Mouse (Mus musculus): ENCODE measurements around the gene Rad1. TPM values are rescaled to one million over a fixed set of nuclear protein-coding genes. Genes with fewer than 3 reads are reported as not detected.

Rad1 gene
- 4.4 and 5.3 TPM in 2 replicates for total RNA-seq (2023)

DNA sequence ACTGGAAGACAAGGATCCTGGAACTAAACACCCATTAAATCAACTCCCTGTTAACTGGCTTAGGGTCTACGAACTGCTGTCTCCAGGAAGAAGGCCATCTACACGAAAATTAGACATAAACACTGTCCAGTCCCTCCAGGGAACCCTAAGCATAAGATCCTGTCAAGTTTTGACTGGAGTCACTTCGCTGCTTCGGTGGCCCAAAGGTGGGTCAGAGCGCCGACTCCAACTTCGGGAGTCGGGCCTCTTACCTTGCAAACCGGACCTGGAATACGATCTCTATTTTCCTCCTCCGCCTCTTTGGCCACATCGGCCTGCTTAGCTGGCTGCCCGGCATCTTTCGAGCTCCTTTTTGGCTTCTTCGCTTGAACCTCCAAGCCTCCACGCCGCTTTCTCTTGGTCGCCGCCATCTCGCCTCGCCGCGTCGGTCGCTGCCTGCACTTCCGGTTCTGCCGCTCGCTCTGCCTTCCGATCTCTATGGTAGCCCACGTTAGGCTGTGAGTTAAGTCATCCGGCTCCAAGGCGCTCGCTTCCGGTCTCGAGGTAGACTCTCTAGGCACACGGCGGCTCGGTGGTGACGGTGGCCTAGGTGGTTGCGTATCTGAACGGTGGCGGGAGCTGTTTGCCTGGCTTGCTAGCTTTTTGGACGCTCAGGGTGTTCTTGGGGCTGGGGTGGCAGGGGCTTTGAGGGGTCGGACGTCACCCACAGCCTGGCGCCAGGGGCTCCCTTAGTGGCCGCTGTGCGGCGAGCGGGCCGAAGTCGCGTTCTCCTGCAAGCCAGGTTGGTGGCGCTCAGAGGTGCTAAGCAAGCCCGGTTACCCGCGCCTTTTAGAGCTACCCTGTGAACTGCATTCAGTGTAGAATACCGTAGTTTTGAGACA is at the start of gene Rad1, which contains the start of gene Brix1:
Gene Rad1, plus strand, starts transcription at position 535 of the 881 bp plus-strand sequence.
Gene Brix1, minus strand, starts transcription at position 464 of the 881 bp plus-strand sequence.

DNA sequence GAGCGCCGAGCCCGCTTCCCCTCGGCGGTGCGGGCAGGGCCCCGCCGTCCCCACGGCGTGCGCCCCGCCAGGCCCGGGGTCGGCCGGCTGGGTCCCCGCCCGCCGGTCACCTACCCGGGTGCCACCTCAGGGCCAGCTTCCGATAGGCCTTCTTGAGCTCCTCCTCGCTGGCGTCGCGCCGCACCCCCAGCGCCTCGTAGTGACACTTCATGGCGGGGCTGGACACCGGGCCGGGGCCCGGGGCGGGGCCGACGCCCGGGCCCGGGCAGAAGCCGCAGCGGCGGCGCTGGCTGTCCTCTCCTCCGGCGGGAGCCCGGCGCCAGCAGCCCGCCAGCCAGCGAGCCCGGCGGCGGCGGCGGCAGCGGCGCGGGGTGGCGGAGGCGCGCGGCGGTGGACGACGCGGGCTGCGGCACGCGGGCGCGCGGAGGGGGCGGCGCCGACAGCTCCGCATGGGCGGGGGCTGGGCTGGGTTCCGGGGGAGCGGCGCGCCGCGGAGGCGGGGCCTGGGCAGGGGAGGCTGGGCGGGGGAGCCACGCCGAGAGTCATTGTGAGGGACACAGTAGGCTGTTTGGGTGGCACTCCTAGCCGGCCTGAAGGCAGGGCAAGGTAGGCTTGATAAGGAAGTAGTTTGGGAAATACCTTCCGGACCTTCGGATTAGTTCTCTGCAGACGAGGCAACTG is 15.5 kb upstream of the Rad1 start, which contains the start of gene Dnajc21:
Gene Dnajc21, minus strand, starts transcription at position 366 of the 681 bp plus-strand sequence.

Other genes with a start within 250 kb of the Rad1 start
- gene Gm21973, start 160.6 kb upstream of the Rad1 start, total RNA-seq (2023), result not detected in 2 replicates
- not detected in 2 replicates for gene Agxt2, start 127.5 kb upstream of the Rad1 start, total RNA-seq (2023)
- gene Dnajc21, start 15.5 kb upstream of the Rad1 start, total RNA-seq (2023), result 12.3 and 16.3 TPM in 2 replicates
- 19.7 and 21.4 TPM in 2 replicates for gene Brix1, start 71 bp upstream of the Rad1 start, total RNA-seq (2023)
- not detected in 2 replicates for gene Ttc23l, start 72.7 kb downstream of the Rad1 start, total RNA-seq (2023)
- gene Rai14, start 228.6 kb downstream of the Rad1 start, total RNA-seq (2023), result 0.60 and 1.3 TPM in 2 replicates

Data from neutrophil, adult 65 days (primary cell).